Mouse (Mus musculus) urinary bladder, postnatal 25 days (tissue): ENCODE data around the gene Sdccag8.

Source experiments
- DNase-seq: peaks from one replicate; pipeline ENCODE4 v3.0.0; 2022; ENCODE audit warnings: low spot score

Sdccag8 gene

DNA sequence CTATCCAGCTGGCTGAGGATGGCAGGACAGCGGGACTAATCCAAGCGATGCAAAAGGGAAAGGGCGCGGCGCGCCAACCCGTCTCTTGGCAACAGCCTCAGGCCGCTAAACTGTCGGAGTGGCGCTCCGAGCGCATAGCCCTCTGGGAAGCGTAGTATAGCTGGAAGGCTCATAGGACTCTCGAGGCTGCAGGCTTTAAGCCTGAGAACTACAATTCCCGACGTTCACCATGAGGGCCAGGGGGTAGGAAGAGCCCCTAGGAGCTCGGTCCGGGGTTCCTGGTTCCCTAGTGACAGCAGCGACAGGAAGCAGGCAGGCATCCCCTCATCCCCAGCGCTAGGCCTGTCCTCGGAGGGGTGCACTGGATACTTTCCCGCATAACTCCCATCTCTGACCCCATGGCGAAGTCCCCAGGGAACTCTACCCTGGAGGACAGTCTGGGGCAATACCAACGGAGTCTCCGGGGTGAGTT is at the start of gene Sdccag8:
TSS of gene Sdccag8 (plus strand) at position 70 of the 472 bp plus-strand sequence.
- peak; percentile 80 for DNase-seq

DNA sequence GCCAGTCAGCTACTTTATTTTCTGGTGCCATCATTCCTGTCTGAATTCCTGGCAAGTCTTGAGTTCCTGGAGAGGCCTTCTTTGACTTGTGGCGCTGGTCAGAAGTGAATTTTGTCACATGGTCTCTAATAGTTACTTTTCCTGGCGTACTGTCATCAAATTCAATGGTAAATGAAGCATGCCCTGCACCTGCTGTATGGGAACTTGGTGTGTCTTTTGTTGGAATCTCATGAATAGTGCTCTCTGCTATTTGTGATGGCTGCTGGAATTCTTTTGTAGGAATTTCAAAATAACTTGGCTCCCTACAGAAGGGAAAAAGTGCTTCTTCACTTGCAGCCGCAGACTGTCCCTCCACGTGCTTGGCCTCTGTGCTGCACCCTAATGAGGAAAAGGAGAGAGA is 39.9 kb upstream of the Sdccag8 start:
- no peak for DNase-seq

DNA sequence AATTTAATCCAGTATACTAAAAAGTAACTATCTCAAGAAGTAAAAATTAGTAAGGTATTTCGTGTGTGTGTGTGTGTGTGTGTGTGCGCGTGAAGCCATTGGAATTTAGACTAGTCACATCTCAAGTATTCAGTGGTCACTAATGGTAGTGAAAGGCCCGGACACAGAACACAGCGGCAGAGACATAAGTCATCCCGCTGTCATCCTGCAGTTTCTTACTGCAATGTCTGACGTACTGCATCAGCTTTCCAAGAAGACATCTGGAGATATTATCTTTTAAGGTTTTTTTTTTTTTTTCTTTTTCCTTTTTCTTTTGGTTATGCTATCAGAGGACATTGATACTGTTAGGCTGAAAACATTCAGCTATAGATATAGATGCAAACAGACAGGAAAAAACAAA is 25.1 kb upstream of the Sdccag8 start:
- DNase-seq = no peak

DNA sequence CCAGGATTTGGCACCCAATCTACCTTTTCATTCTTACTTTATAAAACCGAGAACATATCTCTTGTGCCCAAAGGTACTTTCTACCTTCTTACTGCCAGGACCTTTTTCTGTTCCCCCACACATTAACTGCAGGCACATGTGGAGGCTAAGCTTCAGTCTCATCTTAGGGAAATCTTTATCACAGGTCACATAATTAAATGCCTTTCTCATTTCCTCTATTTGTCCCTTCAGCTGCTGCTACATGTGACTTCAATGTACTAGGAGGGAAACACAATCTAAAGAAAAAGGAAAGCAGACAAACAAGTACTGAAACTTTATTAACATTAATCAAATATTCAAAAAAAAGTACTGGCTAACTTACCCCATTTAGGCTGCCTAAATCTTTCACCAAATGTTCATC is 22.3 kb upstream of the Sdccag8 start:
- no peak for DNase-seq

DNA sequence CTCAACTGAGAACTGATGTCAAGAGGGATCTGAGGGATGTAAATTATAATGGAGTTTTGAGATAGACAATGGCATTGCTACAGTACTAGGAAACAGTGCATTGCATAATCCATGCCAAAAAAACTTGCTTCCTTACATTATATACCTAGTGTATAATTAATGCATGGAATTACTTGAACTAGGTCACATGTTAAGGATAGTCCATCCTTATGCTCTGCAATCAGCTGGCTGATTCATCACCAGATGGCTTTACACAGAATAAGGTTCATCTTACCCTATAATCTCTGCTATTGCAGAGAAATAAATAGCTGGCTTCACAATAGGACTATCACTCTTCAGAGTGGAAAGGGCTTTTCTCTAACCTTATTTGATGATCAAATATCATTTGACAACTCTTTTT is 15.8 kb upstream of the Sdccag8 start:
- no peak for DNase-seq

DNA sequence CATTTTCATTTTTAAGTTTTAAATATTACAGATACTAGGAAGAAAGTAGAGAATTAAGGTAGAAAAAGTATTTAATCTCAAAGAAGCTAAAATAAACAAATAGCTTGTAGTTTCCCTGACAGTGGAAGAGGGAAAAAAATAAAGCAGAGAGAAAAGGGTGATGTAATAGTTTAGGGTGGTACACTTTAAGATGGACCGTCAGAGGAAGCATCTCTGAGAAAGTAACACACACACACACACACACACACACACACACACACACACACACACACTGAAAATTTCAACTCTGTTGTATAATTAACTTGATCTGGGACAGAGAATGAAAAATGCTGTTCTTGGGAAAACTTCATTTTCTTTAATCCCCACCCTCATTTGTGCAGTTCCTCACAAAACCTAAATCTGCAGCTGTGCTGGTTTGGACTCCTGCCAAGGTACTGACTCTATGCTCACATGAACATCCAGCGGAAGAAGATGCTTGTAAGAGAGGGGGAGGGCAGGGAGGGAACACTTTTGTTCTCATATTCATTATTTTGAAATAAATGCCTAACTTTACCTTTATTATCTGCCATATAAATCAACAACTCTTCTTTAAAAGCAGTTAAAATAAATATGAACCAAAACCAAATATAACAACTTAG is 13.6 kb upstream of the Sdccag8 start:
- DNase-seq = no peak

DNA sequence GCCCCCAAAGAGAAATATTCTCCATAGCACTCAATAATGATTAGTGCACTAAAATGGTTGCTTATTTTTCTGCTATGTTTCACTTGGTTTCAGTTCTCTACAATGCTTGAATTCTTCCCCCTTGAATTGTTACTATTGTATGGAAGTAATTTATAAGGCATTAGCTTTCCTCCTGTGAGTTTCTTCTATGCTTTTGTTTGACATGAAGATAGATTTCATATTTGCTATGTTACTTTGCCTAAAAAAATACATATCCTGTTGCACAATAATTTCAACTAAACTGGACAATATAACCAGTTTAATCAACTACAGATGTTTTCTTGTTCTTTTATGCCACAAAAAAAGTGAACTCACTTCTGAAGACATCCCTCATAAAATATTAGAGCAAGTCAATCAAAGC is 4.3 kb upstream of the Sdccag8 start:
- DNase-seq = no peak

DNA sequence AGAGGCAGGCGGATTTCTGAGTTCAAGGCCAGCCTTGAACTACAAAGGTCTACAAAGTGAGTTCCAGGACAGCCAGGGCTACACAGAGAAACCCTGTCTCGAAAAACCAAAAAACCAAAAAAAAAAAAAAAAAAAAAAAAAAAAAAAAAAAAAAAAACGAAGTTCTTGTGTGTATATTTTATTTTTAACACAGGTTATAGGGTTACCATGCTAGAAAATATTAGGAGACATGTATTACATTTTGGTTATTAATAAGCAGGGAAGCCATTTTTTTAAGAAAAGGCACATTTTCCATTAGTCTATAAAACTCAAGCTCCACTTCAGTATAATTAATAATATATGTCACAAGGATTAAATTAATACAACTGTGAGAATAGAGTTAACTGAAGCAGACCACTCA is 2.6 kb upstream of the Sdccag8 start:
- no peak for DNase-seq

DNA sequence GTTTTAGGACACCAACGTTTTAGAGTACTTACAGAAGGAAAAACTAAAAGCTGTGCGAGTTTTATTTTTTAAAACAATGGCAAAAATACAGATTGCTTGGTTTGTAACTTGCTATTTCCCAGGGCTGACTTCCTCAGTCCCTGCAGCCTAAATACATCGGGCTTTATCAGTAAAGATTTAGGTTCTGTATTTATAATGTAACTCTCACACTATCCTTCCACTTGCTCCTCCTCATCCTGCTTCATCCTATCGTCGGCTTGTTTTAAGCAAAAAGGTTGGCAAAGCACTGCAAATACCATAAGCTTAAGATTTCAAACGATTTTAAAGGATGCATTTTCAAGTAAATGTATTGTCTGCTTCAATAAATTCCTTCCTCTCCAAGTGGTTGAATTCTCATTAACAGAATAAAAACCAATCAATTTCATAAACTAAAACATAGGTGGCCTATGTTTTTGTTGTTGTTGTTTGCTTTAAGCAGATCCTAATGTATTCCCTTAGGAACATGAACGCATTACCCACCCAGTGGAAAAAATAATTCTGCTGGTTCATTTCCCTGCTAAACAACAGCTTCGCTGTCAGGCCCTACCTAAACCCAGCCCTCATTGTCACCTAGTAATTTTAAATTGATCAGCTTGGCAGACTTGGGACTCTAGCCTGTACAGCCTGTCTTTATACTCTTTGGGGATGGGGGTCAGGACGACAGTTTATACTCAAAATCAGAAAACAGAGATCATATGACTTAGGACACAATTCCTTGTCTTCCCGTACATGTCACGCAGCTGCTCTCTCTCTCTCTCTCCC is 1.8 kb upstream of the Sdccag8 start:
- no peak for DNase-seq

DNA sequence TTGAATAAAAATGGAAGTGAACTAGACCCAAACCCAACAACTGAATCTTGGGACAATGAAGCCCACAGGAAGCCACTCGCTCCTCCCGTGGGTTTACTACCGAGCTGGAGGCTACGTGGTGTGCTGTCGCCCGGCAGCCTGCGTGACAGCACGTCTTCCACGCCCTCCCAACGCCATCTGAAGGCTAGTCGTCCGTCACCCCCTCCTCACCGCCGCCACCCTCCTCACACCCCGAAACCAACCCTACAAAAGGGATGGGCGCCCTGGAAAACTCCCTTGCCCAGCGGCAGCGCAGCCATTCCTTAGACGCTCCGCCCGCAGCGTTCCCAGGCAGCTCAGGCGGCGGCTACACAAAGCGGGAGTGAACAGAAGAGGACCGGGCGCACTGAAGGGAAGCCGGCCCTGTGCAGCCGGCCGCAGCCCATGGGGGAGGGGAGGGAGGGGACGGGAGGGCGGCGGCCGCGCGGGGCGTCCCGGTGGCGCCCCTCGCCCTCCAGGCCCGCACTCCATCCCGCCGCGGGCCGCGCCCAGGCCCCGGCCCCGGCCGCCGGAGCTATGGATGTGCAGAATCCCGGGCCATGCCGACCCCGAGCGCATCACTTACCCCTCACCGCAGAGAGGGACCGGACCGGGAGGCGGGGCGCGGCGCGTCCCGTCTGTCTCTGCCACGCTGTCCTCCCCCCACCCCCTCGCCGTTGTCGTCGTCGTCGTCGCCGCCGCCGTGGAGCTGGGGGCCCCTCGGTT is 996 bp upstream of the Sdccag8 start:
- peak; percentile 36 for DNase-seq

DNA sequence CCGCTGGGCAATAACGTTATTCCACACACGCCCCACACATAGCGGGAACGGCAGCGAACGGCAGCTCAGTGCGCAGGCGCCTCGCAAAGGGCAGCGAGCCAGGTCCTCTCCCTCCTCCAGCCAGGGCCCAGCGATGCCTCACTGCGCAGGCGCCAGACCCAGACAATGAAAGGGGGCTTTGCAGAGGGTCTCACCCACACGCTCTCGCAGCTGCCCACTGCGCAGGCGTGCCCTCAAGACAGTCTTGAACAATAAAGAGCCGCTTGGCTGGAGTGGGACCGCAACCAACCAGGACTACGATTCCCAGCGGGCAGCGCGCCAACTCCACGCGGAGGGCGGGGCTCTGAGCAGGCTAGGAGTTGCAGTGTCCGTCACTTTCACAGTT is 432 bp upstream of the Sdccag8 start, which contains the start of gene Cep170:
TSS of gene Cep170 (minus strand) at position 32 of the 385 bp plus-strand sequence.
- peak; percentile 97 for DNase-seq

DNA sequence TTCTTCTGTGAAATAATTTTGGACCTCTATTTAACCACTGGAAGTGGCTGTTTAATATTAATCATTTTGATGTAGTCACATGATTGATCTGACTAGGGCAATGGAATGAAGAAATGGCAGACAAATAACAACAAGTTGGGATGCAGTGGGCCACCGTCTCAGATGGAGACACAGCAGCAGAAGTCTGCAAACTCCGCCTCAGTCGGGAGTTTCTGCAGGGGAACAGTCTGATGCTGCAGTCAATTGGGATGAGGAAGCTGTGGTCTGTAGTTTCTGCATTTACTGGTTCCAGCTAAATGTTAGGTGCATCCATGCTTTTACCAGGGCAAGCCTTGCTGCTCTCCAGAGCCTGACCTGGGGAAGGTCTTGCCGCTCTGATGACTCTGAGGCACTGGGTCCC is 2.3 kb downstream of the Sdccag8 start:
- DNase-seq = no peak

DNA sequence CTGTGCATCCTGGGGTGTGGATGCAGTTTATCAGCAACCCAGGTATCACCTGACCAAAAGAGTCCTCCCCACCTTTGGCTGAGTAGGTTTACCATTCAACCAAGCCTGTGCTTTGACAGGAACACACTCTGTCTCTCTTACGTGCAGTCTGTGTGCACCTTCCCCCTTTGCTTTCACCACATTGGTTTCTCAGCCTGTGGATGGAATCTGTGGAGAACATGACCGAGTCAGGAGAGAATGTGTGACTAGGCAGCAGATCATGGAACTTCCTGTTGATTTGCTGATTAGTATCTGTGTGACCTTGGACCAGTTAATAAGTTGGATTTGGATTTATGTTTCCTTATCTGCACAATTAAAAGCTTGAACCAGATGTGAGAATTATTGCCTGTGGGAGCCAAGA is 3.7 kb downstream of the Sdccag8 start:
- no peak for DNase-seq

DNA sequence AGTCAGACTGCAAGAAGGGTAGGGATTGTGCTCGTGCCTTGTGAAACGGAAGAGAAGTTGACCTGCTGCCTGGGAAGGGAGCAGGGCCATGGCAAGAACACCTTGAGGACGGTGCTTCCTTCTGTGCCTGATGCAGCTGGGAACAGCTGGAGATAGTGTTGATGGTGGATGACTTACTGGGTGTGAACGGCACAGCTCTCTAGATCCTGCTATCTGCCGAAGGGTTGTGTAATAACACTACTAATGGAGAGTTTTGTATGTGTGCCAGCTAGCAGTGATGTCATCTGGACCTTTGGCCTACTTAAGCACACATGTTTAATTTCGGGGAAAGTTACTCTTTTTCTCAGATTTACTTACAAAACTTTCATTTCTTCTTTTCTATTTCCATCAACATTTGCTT is 4.3 kb downstream of the Sdccag8 start:
- peak; percentile 43 for DNase-seq

DNA sequence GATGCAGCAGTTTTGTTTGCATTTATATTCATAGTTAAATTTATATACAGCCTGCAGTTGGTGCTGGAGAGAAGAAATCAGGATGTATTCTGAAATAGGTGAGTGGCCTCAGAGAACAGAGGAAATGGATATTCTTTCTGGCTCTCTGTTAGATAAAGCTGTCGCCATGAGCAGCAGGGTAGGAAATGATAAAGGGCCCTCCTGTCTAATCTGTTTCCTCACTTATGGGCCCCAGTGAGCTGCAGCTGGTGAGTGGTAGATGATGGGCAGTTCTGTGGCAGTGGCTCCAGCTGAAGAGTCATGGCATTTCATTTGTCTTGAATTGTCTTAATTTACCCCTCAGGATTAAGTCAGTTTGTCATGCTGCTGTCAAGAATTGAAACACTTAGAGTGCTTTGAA is 7.5 kb downstream of the Sdccag8 start:
- no peak for DNase-seq

DNA sequence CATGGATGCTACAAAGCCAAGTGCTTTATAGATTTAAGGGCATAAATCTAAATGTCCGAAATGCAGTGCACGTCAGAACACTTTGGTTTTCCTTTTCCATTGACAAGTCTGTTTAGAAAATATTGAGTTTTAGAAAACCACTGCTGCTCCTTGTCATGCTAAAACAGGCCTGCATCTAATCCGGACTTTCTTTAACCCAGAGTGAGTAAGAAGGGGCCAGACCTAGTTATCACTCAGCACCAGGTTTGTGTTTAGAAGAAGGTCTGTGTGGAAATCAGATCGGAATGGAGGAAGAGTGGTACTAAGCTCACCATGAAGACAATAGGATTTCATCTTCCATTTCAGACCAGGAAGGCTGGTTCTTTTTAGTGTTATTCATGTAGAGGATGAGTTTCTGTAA is 8.5 kb downstream of the Sdccag8 start:
- DNase-seq = no peak

DNA sequence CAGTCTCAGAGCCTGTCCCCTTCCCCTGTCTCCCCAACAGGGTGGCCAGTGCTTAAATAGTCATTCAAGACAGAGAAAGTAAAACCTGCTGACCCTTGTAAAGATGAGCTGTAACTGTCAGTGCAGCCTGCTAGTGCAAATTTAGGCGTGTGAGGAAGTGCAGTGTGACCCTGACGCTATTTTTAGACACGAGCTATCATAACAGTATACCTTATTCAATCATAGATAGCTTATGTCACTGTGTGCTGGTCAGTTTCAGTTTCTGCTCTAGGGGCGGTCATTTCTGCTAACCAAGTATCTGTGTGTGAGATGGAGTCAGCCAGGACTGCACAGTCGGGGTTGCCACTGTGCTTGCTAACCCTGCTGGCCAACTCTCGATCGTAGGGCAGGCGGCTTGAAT is 9.4 kb downstream of the Sdccag8 start:
- no peak for DNase-seq

DNA sequence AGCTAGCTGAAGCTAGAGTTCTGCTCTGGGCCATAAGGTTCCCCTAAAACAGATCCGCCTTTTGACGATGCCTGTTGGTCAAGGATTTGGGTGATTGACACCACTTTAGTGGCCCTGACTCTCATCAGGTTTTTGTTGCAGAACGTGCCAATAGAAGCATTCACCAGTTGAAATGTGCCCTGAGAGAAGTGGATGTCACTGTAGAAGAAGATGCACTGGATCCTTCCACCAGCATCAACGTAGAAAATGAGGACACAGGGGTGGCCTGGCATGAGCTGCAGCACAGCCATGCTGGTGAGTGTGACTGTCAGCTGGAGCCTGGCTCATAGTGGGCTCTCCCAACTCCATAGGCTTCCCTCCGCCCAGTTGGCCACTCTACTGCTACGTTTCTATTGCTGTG is 10.2 kb downstream of the Sdccag8 start:
- no peak for DNase-seq

DNA sequence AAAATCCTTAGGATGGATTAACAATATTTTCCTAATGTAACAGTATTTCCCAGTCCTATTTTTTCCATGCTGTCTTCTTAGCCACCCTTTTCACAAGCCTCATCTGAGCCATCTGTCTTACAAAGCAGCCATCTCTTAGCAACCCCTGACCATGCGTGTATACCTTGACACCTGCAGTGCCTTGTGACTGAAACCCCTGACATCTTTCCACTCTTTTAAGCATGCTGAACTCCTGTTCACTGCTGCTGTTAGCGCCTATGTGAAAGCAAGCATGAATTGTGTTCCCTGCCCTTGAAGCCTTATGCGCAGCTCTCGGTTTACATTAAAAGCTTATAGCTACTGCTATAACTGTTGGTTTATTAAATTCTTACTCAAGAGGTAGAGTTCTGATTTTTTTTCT is 10.6 kb downstream of the Sdccag8 start:
- DNase-seq = no peak

DNA sequence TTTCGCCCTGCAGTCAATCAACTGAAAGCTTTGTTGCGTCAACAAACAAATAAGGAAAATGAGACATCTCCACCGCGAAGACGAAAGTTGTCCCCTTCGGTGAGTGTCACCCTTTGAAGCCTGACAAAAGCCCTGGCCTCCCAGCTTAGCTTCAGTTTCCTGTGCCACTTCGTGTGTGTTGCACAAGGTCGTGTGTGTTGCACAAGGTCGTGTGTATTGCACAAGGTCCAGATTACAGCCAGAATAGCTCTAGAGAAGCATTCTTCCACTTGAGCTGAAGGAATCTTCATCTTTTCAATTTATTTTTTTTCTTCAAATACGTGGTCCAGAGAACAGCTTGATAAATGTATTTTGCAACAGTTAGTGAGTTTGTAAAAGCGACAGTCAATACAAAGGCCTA is 11.7 kb downstream of the Sdccag8 start:
- no peak for DNase-seq

DNA sequence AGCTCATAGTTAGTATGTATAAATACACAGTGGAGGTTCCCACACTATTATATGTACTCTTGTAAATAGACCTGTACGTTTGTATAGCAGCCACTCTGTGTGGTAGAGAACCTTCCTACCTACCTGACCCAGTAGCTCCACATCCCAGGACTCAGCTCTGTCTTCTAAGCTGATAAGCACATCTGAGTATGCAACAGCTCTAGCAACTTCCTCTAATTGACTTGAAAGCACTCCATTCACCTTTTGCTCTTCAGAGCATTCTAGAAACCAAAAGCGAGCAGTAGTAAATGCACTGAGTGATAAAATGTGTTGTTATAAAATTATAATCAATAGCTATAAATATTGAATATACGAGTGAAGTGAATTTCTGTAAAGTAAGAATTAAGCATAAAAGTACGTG is 12.5 kb downstream of the Sdccag8 start:
- DNase-seq = no peak

DNA sequence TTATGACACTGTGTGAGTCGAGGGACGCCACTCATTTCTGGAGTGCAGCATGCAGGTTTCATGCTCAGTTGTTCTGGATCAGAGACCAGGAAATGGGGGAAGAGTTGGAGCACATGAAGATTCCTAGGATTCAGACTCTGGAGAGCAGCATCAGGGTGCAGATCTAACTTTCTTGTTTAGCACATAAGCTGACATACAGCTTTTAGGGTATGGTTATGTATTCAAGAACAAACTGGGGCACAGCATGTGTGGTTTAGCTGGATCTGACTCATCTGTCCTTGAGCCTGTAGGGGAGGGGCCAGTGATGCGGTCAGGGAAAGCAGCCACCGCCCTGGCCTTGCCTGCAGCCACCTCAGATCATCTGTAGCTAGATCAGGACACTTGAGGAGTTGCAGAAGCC is 12.9 kb downstream of the Sdccag8 start:
- DNase-seq = peak; percentile 30

DNA sequence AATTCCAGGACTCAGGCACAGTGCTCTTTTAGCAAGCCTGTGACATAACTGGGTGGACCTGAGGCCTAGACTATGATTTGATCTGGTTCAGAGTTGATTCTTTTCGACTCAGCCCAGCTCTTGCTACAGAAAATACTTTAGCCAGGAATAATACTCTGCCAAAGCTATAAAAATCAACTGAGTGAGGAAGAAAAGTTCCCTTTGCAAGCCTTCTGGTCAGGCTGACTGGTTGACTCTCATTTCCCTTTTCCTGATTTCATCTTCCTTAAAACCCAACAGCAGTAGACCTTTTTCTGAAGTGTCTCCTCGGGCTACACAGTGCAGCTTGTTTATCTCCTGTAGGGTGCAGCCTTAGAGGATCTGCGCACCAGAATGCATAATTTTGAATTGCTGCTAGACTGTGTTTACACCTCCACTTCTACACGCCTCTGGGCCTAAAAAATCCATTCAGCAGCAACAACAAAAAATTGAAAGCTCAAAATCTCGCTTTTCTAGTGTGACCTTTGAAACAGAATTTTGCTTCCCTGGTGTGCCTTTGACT is 13.6 kb downstream of the Sdccag8 start:
- DNase-seq = no peak
